Mouse (Mus musculus): ENCODE data around the gene Krt72. TPM values are rescaled to one million over a fixed set of nuclear protein-coding genes. Genes with fewer than 3 reads are reported as not detected.

The Krt72 gene
- polyA plus RNA-seq, 2 experiments = not detected

GRCm38 (mm10) chr15:101772711-101773081 lies 13.6 kb downstream of the Krt72 start:
- no peak for ATAC-seq (ENCODE audit: insufficient read depth)
- TF ChIP-seq EP300 (IDR thresholded peaks at IDR 0.05; ENCODE audit: low read depth) (no peak), CTCF (IDR thresholded peaks at IDR 0.05; ENCODE audit: low read depth) (peak; percentile 86)

GRCm38 (mm10) chr15:101772080-101772710 lies 14.1 kb downstream of the Krt72 start:
- no peak overlapping the region for H3K4me3 ChIP-seq (ENCODE audit: insufficient read depth in 1 of 2, low read depth in 2 of 2, low read length in 2 of 2)
- no peaks in the 10 kb centered on the region for H3K27me3 ChIP-seq (ENCODE audit: control insufficient read depth, insufficient read depth, low read length)
- TF ChIP-seq EP300 (IDR thresholded peaks at IDR 0.05; ENCODE audit: low read depth) (no peak), CTCF (IDR thresholded peaks at IDR 0.05; ENCODE audit: low read depth) (peak; percentile 38; the same call in 1 of the 2 replicates)
- H3K9ac ChIP-seq (replicated peaks) = no peak overlapping the region
- ATAC-seq (ENCODE audit: insufficient read depth) (no peak), DNase-seq (ENCODE audit: low read depth in 3 of 3, low spot score in 3 of 3) (peak in 1 of 3 experiments; percentile 4)
- 50% methylated on average over 5 of the region's 5 CpGs for WGBS (ENCODE audit: insufficient replicate concordance)
- H3K4me2 ChIP-seq (ENCODE audit: low read depth) = no peak overlapping the region
- H3K27ac ChIP-seq = no peak overlapping the region
- no peaks in the 10 kb centered on the region for H3K4me1 ChIP-seq (replicated peaks; ENCODE audit: control insufficient read depth in 2 of 2, insufficient read depth in 2 of 2, low read length in 1 of 2)
- no peaks in the 10 kb centered on the region for H3K36me3 ChIP-seq (replicated peaks; ENCODE audit: control insufficient read depth, insufficient read depth, low read depth)
- no peaks in the 10 kb centered on the region for H3K9me3 ChIP-seq (ENCODE audit: control insufficient read depth, low read length)

More at GRCm38 (mm10) chr15:101772711-101773081, 13.6 kb downstream of the Krt72 start:
- H3K4me3 ChIP-seq (ENCODE audit: insufficient read depth in 1 of 2, low read depth in 2 of 2, low read length in 2 of 2) = no peak overlapping the region
- no peak overlapping the region for H3K4me2 ChIP-seq (ENCODE audit: low read depth)
- no peaks in the 10 kb centered on the region for H3K36me3 ChIP-seq (replicated peaks; ENCODE audit: control insufficient read depth, insufficient read depth, low read depth)
- no peak overlapping the region for H3K9ac ChIP-seq (replicated peaks)
- no peak overlapping the region for H3K27ac ChIP-seq
- no peaks in the 10 kb centered on the region for H3K4me1 ChIP-seq (replicated peaks; ENCODE audit: control insufficient read depth in 2 of 2, insufficient read depth in 2 of 2, low read length in 1 of 2)
- H3K9me3 ChIP-seq (ENCODE audit: control insufficient read depth, low read length) = no peaks in the 10 kb centered on the region
- DNase-seq (ENCODE audit: low read depth in 3 of 3, low spot score in 3 of 3) = peak; percentile 29 to 36 (median 32)
- no peaks in the 10 kb centered on the region for H3K27me3 ChIP-seq (ENCODE audit: control insufficient read depth, insufficient read depth, low read length)
- 7% methylated on average over 5 of the region's 5 CpGs for WGBS (ENCODE audit: insufficient replicate concordance)

DNA sequence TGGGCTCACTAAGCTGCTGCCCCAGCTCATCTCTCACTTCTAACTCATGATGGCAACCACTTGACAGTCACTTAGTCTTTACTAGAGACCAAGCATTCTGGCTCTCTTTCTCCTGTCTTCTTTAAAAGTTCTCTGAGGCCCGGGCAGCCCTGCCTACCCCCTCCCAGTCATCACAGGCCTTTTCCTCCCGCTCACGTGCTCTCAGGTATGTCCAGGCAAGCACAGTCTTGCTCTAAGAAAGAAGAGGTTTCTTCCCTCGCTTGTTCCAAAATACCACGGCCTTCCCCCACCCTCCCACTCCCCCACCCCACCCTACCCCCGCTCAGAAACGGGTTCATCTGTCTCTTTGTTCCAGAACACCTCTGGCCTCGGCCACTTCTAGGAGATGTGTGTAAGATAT lies 16.0 kb downstream of the Krt72 start:
- Histone ChIP-seq H3K27me3 (ENCODE audit: control insufficient read depth, insufficient read depth, low read length) (no peaks in the 10 kb centered on the region), H3K36me3 (replicated peaks; ENCODE audit: control insufficient read depth, insufficient read depth, low read depth) (no peaks in the 10 kb centered on the region), H3K4me3 (ENCODE audit: insufficient read depth in 1 of 2, low read depth in 2 of 2, low read length in 2 of 2) (no peak overlapping the region), H3K9ac (replicated peaks) (no peak overlapping the region), H3K4me2 (ENCODE audit: low read depth) (no peak overlapping the region), H3K27ac (no peak overlapping the region), H3K9me3 (ENCODE audit: control insufficient read depth, low read length) (no peaks in the 10 kb centered on the region), H3K4me1 (replicated peaks; ENCODE audit: control insufficient read depth in 2 of 2, insufficient read depth in 2 of 2, low read length in 1 of 2) (no peaks in the 10 kb centered on the region)
- WGBS (ENCODE audit: insufficient replicate concordance) = 39% methylated on average over 8 of the region's 8 CpGs
- DNase-seq (ENCODE audit: low read depth in 3 of 3, low spot score in 3 of 3) (no peak), ATAC-seq (ENCODE audit: insufficient read depth) (no peak)
- TF ChIP-seq EP300 (IDR thresholded peaks at IDR 0.05; ENCODE audit: low read depth) = no peak
- TF ChIP-seq CTCF (IDR thresholded peaks at IDR 0.05; ENCODE audit: low read depth) = no peak

- no peaks in the 10 kb centered on the region for H3K9me3 ChIP-seq (ENCODE audit: control insufficient read depth, low read length)
- no peaks in the 10 kb centered on the region for H3K4me1 ChIP-seq (replicated peaks; ENCODE audit: control insufficient read depth in 2 of 2, insufficient read depth in 2 of 2, low read length in 1 of 2)
- 46% methylated on average over 14 of the region's 14 CpGs for WGBS (ENCODE audit: insufficient replicate concordance)
- no peak within 1 kb of the TSS for H3K4me2 ChIP-seq (ENCODE audit: low read depth)
- H3K27me3 ChIP-seq (ENCODE audit: control insufficient read depth, insufficient read depth, low read length) = no peaks in the 10 kb centered on the region
- TF ChIP-seq CTCF (IDR thresholded peaks at IDR 0.05; ENCODE audit: low read depth) (no peak), EP300 (IDR thresholded peaks at IDR 0.05; ENCODE audit: low read depth) (no peak)
- no peak for DNase-seq (ENCODE audit: low read depth in 3 of 3, low spot score in 3 of 3)
- no peak within 1 kb of the TSS for H3K27ac ChIP-seq
- no peaks in the 10 kb centered on the region for H3K36me3 ChIP-seq (replicated peaks; ENCODE audit: control insufficient read depth, insufficient read depth, low read depth)
- H3K4me3 ChIP-seq (ENCODE audit: insufficient read depth in 1 of 2, low read depth in 2 of 2, low read length in 2 of 2) = no peak within 1 kb of the TSS
- H3K9ac ChIP-seq (replicated peaks) = no peak within 1 kb of the TSS
- ATAC-seq (ENCODE audit: insufficient read depth) = no peak
These were observed 43.5 kb downstream of the Krt72 start, which contains the start of gene Krt71 for GRCm38 (mm10) chr15:101742711-101743110. Gene Krt71 (minus strand): TSS chr15:101743109.

- Histone ChIP-seq H3K9ac (replicated peaks) (no peak overlapping the region), H3K4me3 (ENCODE audit: insufficient read depth in 1 of 2, low read depth in 2 of 2, low read length in 2 of 2) (no peak overlapping the region), H3K4me2 (ENCODE audit: low read depth) (no peak overlapping the region), H3K36me3 (replicated peaks; ENCODE audit: control insufficient read depth, insufficient read depth, low read depth) (no peaks in the 10 kb centered on the region), H3K4me1 (replicated peaks; ENCODE audit: control insufficient read depth in 2 of 2, insufficient read depth in 2 of 2, low read length in 1 of 2) (no peaks in the 10 kb centered on the region), H3K27me3 (ENCODE audit: control insufficient read depth, insufficient read depth, low read length) (no peaks in the 10 kb centered on the region), H3K9me3 (ENCODE audit: control insufficient read depth, low read length) (no peaks in the 10 kb centered on the region), H3K27ac (no peak overlapping the region)
- TF ChIP-seq CTCF (IDR thresholded peaks at IDR 0.05; ENCODE audit: low read depth) (no peak), EP300 (IDR thresholded peaks at IDR 0.05; ENCODE audit: low read depth) (no peak)
- ATAC-seq (ENCODE audit: insufficient read depth) (no peak), DNase-seq (ENCODE audit: low read depth in 3 of 3, low spot score in 3 of 3) (no peak)
- WGBS (ENCODE audit: insufficient replicate concordance) = 76% methylated on average over 7 of the region's 7 CpGs
These were observed 48.5 kb downstream of the Krt72 start for GRCm38 (mm10) chr15:101737786-101738185.
